9 mouse cellular contexts compared by ENCODE assay signal in genomic region chr3:148729242-148729680, GRCm38 (mm10).
A peak's percentile ranks its signal among the peaks of the same experiment; 100 is the strongest.
DNase-seq lines count a peak whose midpoint lies in the region; ATAC-seq and TF ChIP-seq lines count a peak whose summit lies in the region.
"Had no signal": no experiment of that assay in that cellular context is flagged by ENCODE, and none has a peak within 500 bp of the region (broad histone marks: within the 10 kb centered on the region; RNA-seq: fewer than 3 reads in every experiment).

No protein-coding gene starts in this region.

- DNase-seq in hindbrain, embryonic 10.5 days (ENCODE audit: low spot score), result no peak
- peak; percentile 38 for DNase-seq in liver, embryonic 11.5 days (ENCODE audit: low spot score)
- no peak for DNase-seq in frontal cortex, postnatal 36 days (ENCODE audit: low spot score in 2 of 2)
- no peak for DNase-seq in left cerebral cortex, adult 2 months (ENCODE audit: extremely low spot score in 1 of 2, low spot score in 2 of 2)
- DNase-seq in urinary bladder, postnatal 25 days (ENCODE audit: low spot score), result no peak

- H3K27me3 ChIP-seq in hindbrain, embryonic 13.5 days, result no peaks in the 10 kb centered on the region
- H3K27me3 ChIP-seq in hindbrain, embryonic 10.5 days (ENCODE audit: insufficient read depth, poor library complexity, severe bottlenecking), result no peaks in the 10 kb centered on the region
- no peaks in the 10 kb centered on the region for H3K27me3 ChIP-seq in liver, embryonic 11.5 days (replicated peaks; ENCODE audit: control insufficient read depth, insufficient read depth, low read length)
- no peaks in the 10 kb centered on the region for H3K27me3 ChIP-seq in neural tube, embryonic 15.5 days (replicated peaks)
- H3K27me3 ChIP-seq: heart, embryonic 15.5 days had no signal

- ATAC-seq in hindbrain, embryonic 13.5 days (ENCODE audit: low FRiP score), result 0 out of 2 replicates have a peak, but pooled peaks have one; percentile 36
- ATAC-seq in granulocyte monocyte progenitor cell, adult 5-6 weeks (replicated peaks; ENCODE audit: poor library complexity, severe bottlenecking), result peak; percentile 73
- peak; percentile 72; the same call in 1 of the 2 replicates for ATAC-seq in liver, embryonic 11.5 days (replicated peaks; ENCODE audit: low FRiP score)
- ATAC-seq in neural tube, embryonic 15.5 days (ENCODE audit: low FRiP score), result peak; percentile 74; the same call in 1 of the 2 replicates

- H3K4me1 ChIP-seq in hindbrain, embryonic 13.5 days (replicated peaks), result peaks cover 15% of the 10 kb centered on the region
- H3K4me1 ChIP-seq in hindbrain, embryonic 10.5 days (replicated peaks), result peaks cover 14% of the 10 kb centered on the region; the same call in 1 of the 2 replicates
- no peaks in the 10 kb centered on the region for H3K4me1 ChIP-seq in liver, embryonic 11.5 days (replicated peaks; ENCODE audit: control insufficient read depth, insufficient read depth, low read length)
- peaks cover 32% of the 10 kb centered on the region for H3K4me1 ChIP-seq in neural tube, embryonic 15.5 days

- H3K4me2 ChIP-seq in hindbrain, embryonic 13.5 days, result no peak overlapping the region
- H3K4me2 ChIP-seq in liver, embryonic 11.5 days, result no peak overlapping the region
- no peak overlapping the region for H3K4me2 ChIP-seq in neural tube, embryonic 15.5 days
- H3K4me2 ChIP-seq: heart, embryonic 15.5 days had no signal

- no peak overlapping the region for H3K4me3 ChIP-seq in hindbrain, embryonic 13.5 days
- H3K4me3 ChIP-seq in hindbrain, embryonic 10.5 days, result no peak overlapping the region
- H3K4me3 ChIP-seq in liver, embryonic 11.5 days (ENCODE audit: low read depth, low read length), result no peak overlapping the region
- H3K4me3 ChIP-seq in neural tube, embryonic 15.5 days (replicated peaks), result no peak overlapping the region
- H3K4me3 ChIP-seq in left cerebral cortex, adult 2 months, result no peak overlapping the region
- H3K4me3 ChIP-seq: heart, embryonic 15.5 days had no signal

- no peak for TF ChIP-seq CTCF in left cerebral cortex, adult 2 months (IDR thresholded peaks at IDR 0.05)

- H3K9ac ChIP-seq in hindbrain, embryonic 13.5 days, result no peak overlapping the region
- H3K9ac ChIP-seq in liver, embryonic 11.5 days (ENCODE audit: low read depth, low read length), result no peak overlapping the region
- no peak overlapping the region for H3K9ac ChIP-seq in neural tube, embryonic 15.5 days (replicated peaks)
- H3K9ac ChIP-seq: heart, embryonic 15.5 days had no signal

- no peaks in the 10 kb centered on the region for H3K36me3 ChIP-seq in hindbrain, embryonic 13.5 days
- H3K36me3 ChIP-seq in hindbrain, embryonic 10.5 days, result no peaks in the 10 kb centered on the region
- H3K36me3 ChIP-seq in liver, embryonic 11.5 days (ENCODE audit: control insufficient read depth, insufficient read depth, low read length), result no peaks in the 10 kb centered on the region
- H3K36me3 ChIP-seq in neural tube, embryonic 15.5 days, result no peaks in the 10 kb centered on the region
- H3K36me3 ChIP-seq: heart, embryonic 15.5 days had no signal

- 67% methylated on average over 7 of the region's 7 CpGs for WGBS in hindbrain, embryonic 13.5 days
- 77% methylated on average over 7 of the region's 7 CpGs for WGBS in hindbrain, embryonic 10.5 days
- 35% methylated on average over 7 of the region's 7 CpGs for WGBS in liver, embryonic 11.5 days
- WGBS in neural tube, embryonic 15.5 days, result 44% methylated on average over 7 of the region's 7 CpGs

- no peaks in the 10 kb centered on the region for H3K9me3 ChIP-seq in hindbrain, embryonic 13.5 days
- H3K9me3 ChIP-seq in hindbrain, embryonic 10.5 days, result peaks cover 4% of the 10 kb centered on the region
- no peaks in the 10 kb centered on the region for H3K9me3 ChIP-seq in liver, embryonic 11.5 days (ENCODE audit: control insufficient read depth, low read length)
- H3K9me3 ChIP-seq in neural tube, embryonic 15.5 days (replicated peaks), result no peaks in the 10 kb centered on the region; the same call in 1 of the 2 replicates
- H3K9me3 ChIP-seq: heart, embryonic 15.5 days had no signal

- intact Hi-C loops in left cerebral cortex, adult 2 months (cut with DNase I), result no loop called here

- peak overlapping the region; percentile 12; the same call in 1 of the 2 replicates for H3K27ac ChIP-seq in hindbrain, embryonic 13.5 days
- no peak overlapping the region for H3K27ac ChIP-seq in hindbrain, embryonic 10.5 days
- no peak overlapping the region for H3K27ac ChIP-seq in liver, embryonic 11.5 days (ENCODE audit: low read depth, low read length)
- H3K27ac ChIP-seq in neural tube, embryonic 15.5 days (replicated peaks), result no peak overlapping the region
- no peak overlapping the region for H3K27ac ChIP-seq in left cerebral cortex, adult 2 months
- H3K27ac ChIP-seq: heart, embryonic 15.5 days had no signal
